Mouse (Mus musculus) midbrain, embryonic 10.5 days (tissue): ENCODE measurements at regions not wholly inside any gene's neighbourhood (a gene's known extent, or its start where the extent isn't known, plus 50 kb on each side); places are given as distances from the start of the nearest gene placed in this dataset.
"Not testable (repeated sequence)": the region's sequence is repeated elsewhere in the genome, so short reads cannot be mapped to it uniquely, and the experiment has no call there.

Source experiments
- DNase-seq: peaks from one replicate; pipeline ENCODE4 v3.0.0-alpha.2; 2017; ENCODE audit warnings: low spot score
- H3K27ac ChIP-seq: fragments of 300-500 bp; sonication (generic); replicated peaks from 2 replicates; pipeline ENCODE4 v1.5.1; 2016; ENCODE audit warnings: mild to moderate bottlenecking
- H3K27me3 ChIP-seq: fragments of 300-500 bp; sonication (generic); 2 replicates; pipeline ENCODE4 v1.6.1; 2016; ENCODE audit warnings: low read depth, mild to moderate bottlenecking; ENCODE audit not compliant: poor library complexity, severe bottlenecking
- H3K36me3 ChIP-seq: fragments of 300-500 bp; sonication (generic); 2 replicates; pipeline ENCODE4 v1.6.1; 2016; ENCODE audit warnings: mild to moderate bottlenecking, moderate library complexity
- H3K4me1 ChIP-seq: fragments of 300-500 bp; sonication (generic); 2 replicates; pipeline ENCODE4 v1.6.1; 2016
- H3K4me3 ChIP-seq: fragments of 300-500 bp; sonication (generic); 2 replicates; pipeline ENCODE4 v1.5.1; 2016; ENCODE audit warnings: mild to moderate bottlenecking, moderate library complexity
- H3K9me3 ChIP-seq: fragments of 300-500 bp; sonication (generic); replicated peaks from 2 replicates; pipeline ENCODE4 v1.6.1; 2016; ENCODE audit warnings: mild to moderate bottlenecking
- WGBS: fragments of 180-500 bp; shearing (Covaris S2); methylation state at CpG from one replicate; pipeline ENCODE4 v1.1.7; 2016; 5-methylcytosine and 5-hydroxymethylcytosine counted together

GRCm38 (mm10) chr2:107869304-107869958, 579.0 kb downstream of the Kcna4 start:
- DNase-seq, result no peak
- WGBS, result 56% methylated on average over 3 of the region's 3 CpGs
- H3K27me3 ChIP-seq, result no peaks in the 10 kb centered on the region
- H3K27ac ChIP-seq, result no peak overlapping the region
- H3K4me3 ChIP-seq, result no peak overlapping the region
- no peaks in the 10 kb centered on the region for H3K9me3 ChIP-seq
- no peaks in the 10 kb centered on the region for H3K4me1 ChIP-seq
- no peaks in the 10 kb centered on the region for H3K36me3 ChIP-seq

- Histone ChIP-seq H3K27ac (no peak overlapping the region), H3K36me3 (no peaks in the 10 kb centered on the region), H3K4me1 (no peaks in the 10 kb centered on the region), H3K27me3 (no peaks in the 10 kb centered on the region), H3K4me3 (no peak overlapping the region), H3K9me3 (no peaks in the 10 kb centered on the region)
- DNase-seq, result no peak
- 27% methylated on average over 2 of the region's 2 CpGs for WGBS
Observed at GRCm38 (mm10) chr2:107879663-107880062, 589.2 kb downstream of the Kcna4 start.

- Histone ChIP-seq H3K36me3 (no peaks in the 10 kb centered on the region), H3K9me3 (no peaks in the 10 kb centered on the region), H3K4me1 (no peaks in the 10 kb centered on the region), H3K4me3 (no peak overlapping the region), H3K27me3 (no peaks in the 10 kb centered on the region), H3K27ac (no peak overlapping the region)
- no peak for DNase-seq
- 87% methylated on average over 3 of the region's 3 CpGs for WGBS
Observed at GRCm38 (mm10) chr2:107886063-107886762, 595.8 kb downstream of the Kcna4 start.

GRCm38 (mm10) chr2:107888245-107888644, 597.8 kb downstream of the Kcna4 start:
- Histone ChIP-seq H3K4me3 (no peak overlapping the region), H3K27me3 (no peaks in the 10 kb centered on the region), H3K9me3 (no peaks in the 10 kb centered on the region), H3K4me1 (no peaks in the 10 kb centered on the region), H3K27ac (no peak overlapping the region), H3K36me3 (no peaks in the 10 kb centered on the region)
- no peak for DNase-seq

- no peaks in the 10 kb centered on the region for H3K4me1 ChIP-seq
- H3K27ac ChIP-seq, result no peak overlapping the region
- DNase-seq, result no peak
- no peaks in the 10 kb centered on the region for H3K27me3 ChIP-seq
- no peaks in the 10 kb centered on the region for H3K9me3 ChIP-seq
- WGBS, result 100% methylated on average over 2 of the region's 2 CpGs
- no peaks in the 10 kb centered on the region for H3K36me3 ChIP-seq
- H3K4me3 ChIP-seq, result no peak overlapping the region
Observed at GRCm38 (mm10) chr2:107925116-107925515, 634.7 kb downstream of the Kcna4 start.

GRCm38 (mm10) chr2:107926606-107927005, 636.2 kb downstream of the Kcna4 start:
- no peak overlapping the region for H3K4me3 ChIP-seq
- WGBS, result 94% methylated on average over 1 of the region's 1 CpGs
- H3K4me1 ChIP-seq, result no peaks in the 10 kb centered on the region
- DNase-seq, result no peak
- no peaks in the 10 kb centered on the region for H3K9me3 ChIP-seq
- no peaks in the 10 kb centered on the region for H3K27me3 ChIP-seq
- H3K36me3 ChIP-seq, result no peaks in the 10 kb centered on the region
- no peak overlapping the region for H3K27ac ChIP-seq

- Histone ChIP-seq H3K4me3 (no peak overlapping the region), H3K36me3 (no peaks in the 10 kb centered on the region)
- no peak for DNase-seq
Observed at GRCm38 (mm10) chr2:107935336-107935735, 644.9 kb downstream of the Kcna4 start.

GRCm38 (mm10) chr2:107935775-107936174, 645.3 kb downstream of the Kcna4 start:
- DNase-seq, result no peak
- no peaks in the 10 kb centered on the region for H3K27me3 ChIP-seq
- no peak overlapping the region for H3K4me3 ChIP-seq
- no peak overlapping the region for H3K27ac ChIP-seq
- no peaks in the 10 kb centered on the region for H3K36me3 ChIP-seq
- H3K4me1 ChIP-seq, result no peaks in the 10 kb centered on the region
- H3K9me3 ChIP-seq, result no peaks in the 10 kb centered on the region
- 83% methylated on average over 2 of the region's 2 CpGs for WGBS

More at GRCm38 (mm10) chr2:107935336-107935735, 644.9 kb downstream of the Kcna4 start:
- Histone ChIP-seq H3K9me3 (no peaks in the 10 kb centered on the region), H3K4me1 (no peaks in the 10 kb centered on the region), H3K27ac (no peak overlapping the region), H3K27me3 (no peaks in the 10 kb centered on the region)
- WGBS, result 82% methylated on average over 2 of the region's 2 CpGs

GRCm38 (mm10) chr2:107941374-107941773, 650.9 kb downstream of the Kcna4 start:
- H3K36me3 ChIP-seq, result no peaks in the 10 kb centered on the region

GRCm38 (mm10) chr2:107945837-107946451, 655.5 kb downstream of the Kcna4 start:
- H3K36me3 ChIP-seq, result no peaks in the 10 kb centered on the region
- peaks cover 9% of the 10 kb centered on the region; the same call in 1 of the 2 replicates for H3K4me1 ChIP-seq
- H3K27ac ChIP-seq, result no peak overlapping the region
- 4% methylated on average over 3 of the region's 3 CpGs for WGBS
- H3K4me3 ChIP-seq, result no peak overlapping the region
- DNase-seq, result peak; percentile 59
- H3K9me3 ChIP-seq, result no peaks in the 10 kb centered on the region
- H3K27me3 ChIP-seq, result no peaks in the 10 kb centered on the region

More at GRCm38 (mm10) chr2:107941374-107941773, 650.9 kb downstream of the Kcna4 start:
- H3K27me3 ChIP-seq, result no peaks in the 10 kb centered on the region
- no peak for DNase-seq
- H3K27ac ChIP-seq, result no peak overlapping the region
- H3K9me3 ChIP-seq, result no peaks in the 10 kb centered on the region
- H3K4me3 ChIP-seq, result no peak overlapping the region
- peaks cover 4% of the 10 kb centered on the region; the same call in 1 of the 2 replicates for H3K4me1 ChIP-seq

- not testable (repeated sequence) for H3K27me3 ChIP-seq, H3K36me3 ChIP-seq, H3K27ac ChIP-seq, H3K4me1 ChIP-seq, DNase-seq, H3K4me3 ChIP-seq, H3K9me3 ChIP-seq
- 88% methylated on average over 9 of the region's 9 CpGs for WGBS
Observed at GRCm38 (mm10) chr2:107955608-107956127, 665.2 kb downstream of the Kcna4 start.

GRCm38 (mm10) chr2:107963921-107964320, 673.5 kb downstream of the Kcna4 start:
- not testable (repeated sequence) for H3K9me3 ChIP-seq, H3K27ac ChIP-seq, H3K4me3 ChIP-seq, DNase-seq, H3K4me1 ChIP-seq, H3K27me3 ChIP-seq, H3K36me3 ChIP-seq
- whole genome bisulfite sequencing, result 90% methylated on average over 8 of the region's 8 CpGs

- peaks cover 5% of the 10 kb centered on the region; the same call in 1 of the 2 replicates for H3K4me1 ChIP-seq
- H3K27ac ChIP-seq, result no peak overlapping the region
- no peak for DNase-seq
- no peaks in the 10 kb centered on the region for H3K36me3 ChIP-seq
- H3K9me3 ChIP-seq, result no peaks in the 10 kb centered on the region
- WGBS, result 93% methylated on average over 2 of the region's 2 CpGs
- no peaks in the 10 kb centered on the region for H3K27me3 ChIP-seq
- H3K4me3 ChIP-seq, result no peak overlapping the region
Observed at GRCm38 (mm10) chr2:107964841-107965240, 674.4 kb downstream of the Kcna4 start.
